Mouse (Mus musculus): ENCODE measurements around the gene Fut7. TPM values are rescaled to one million over a fixed set of nuclear protein-coding genes. Genes with fewer than 3 reads are reported as not detected.

Fut7 gene
- polyA plus RNA-seq (2012; rRNA removed): 0.37 and 0.68 TPM in 2 replicates

DNA sequence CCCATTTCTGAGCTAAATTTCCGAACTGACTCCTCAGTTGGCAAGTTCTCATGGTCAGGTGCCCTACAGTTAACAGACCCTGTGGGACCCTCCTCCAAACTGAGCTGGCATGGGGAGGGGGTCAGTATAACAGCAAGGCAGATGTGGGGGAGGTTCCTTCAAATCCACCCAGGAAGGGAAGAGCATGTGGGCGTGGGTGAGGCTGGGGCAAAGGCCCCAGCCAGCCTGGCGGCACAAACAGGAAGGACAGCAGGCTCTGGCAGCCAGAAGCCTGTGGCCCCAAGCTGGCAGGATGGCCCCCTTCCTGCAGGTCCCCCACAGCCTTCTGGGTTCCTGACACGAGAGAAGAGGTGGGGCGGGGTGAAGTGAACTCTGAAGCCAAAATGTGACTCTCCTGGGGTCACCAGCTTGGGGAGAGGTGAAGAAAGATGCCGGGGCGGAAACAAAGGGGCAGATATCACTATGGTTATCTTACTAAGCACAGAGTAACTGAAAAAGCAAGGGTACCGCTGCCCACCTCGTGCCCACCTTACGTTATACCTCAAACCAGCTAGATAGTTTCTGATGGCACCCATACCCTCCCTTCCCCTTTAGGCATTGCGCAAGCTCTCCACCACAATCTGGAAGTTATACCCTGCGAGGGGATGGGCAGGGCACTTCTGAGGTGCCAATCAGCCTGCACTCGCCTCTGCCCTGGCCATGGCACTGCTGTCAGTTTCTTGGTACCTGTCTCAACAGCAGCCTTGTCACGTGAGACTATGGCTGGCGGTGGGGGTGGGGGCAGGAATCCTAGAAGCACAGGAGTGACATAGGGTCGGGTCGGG, at the start of gene Fut7:
Fut7 (plus strand) TSS at position 681 of the 824 bp plus-strand sequence.

GRCm38 (mm10) chr2:25395721-25396596, 27.1 kb upstream of the Fut7 start, which contains the start of gene Entpd2:
Entpd2 (plus strand) TSS chr2:25395874.

GRCm38 (mm10) chr2:25399051-25399450, 24.0 kb upstream of the Fut7 start, which contains the start of gene Npdc1:
Npdc1 (plus strand) TSS chr2:25399351.

GRCm38 (mm10) chr2:25428442-25429236, 5.6 kb downstream of the Fut7 start, which contains the start of gene Abca2:
Abca2 (plus strand) TSS chr2:25428703.

GRCm38 (mm10) chr2:25456205-25456953, 33.3 kb downstream of the Fut7 start, which contains the start of gene Clic3:
Clic3 (plus strand) TSS chr2:25456838.

GRCm38 (mm10) chr2:25460551-25461309, 37.7 kb downstream of the Fut7 start, which contains the start of gene Paxx:
Paxx (minus strand) TSS chr2:25461094.

GRCm38 (mm10) chr2:25469969-25470368, 46.9 kb downstream of the Fut7 start, which contains the start of gene Ptgds:
Ptgds (minus strand) TSS chr2:25470046.

Other genes with a start within 250 kb of the Fut7 start
- 3.4 and 4.2 TPM in 2 replicates for gene Nrarp, start 242.5 kb upstream of the Fut7 start, polyA plus RNA-seq (2012; rRNA removed)
- 2.9 and 4.0 TPM in 2 replicates for gene Tor4a, start 226.4 kb upstream of the Fut7 start, polyA plus RNA-seq (2012; rRNA removed)
- gene Nelfb, start 211.8 kb upstream of the Fut7 start, polyA plus RNA-seq (2012; rRNA removed): 16.1 and 18.8 TPM in 2 replicates
- gene Stpg3, start 208.6 kb upstream of the Fut7 start, polyA plus RNA-seq (2012; rRNA removed): not detected in 2 replicates
- 0.03 and 1.2 TPM in 2 replicates for gene Fam166a, start 204.5 kb upstream of the Fut7 start, polyA plus RNA-seq (2012; rRNA removed)
- gene Tubb4b, start 198.6 kb upstream of the Fut7 start, polyA plus RNA-seq (2012; rRNA removed): 658 and 704 TPM in 2 replicates
- gene Slc34a3, start 188.9 kb upstream of the Fut7 start, polyA plus RNA-seq (2012; rRNA removed): not detected in 2 replicates
- gene Rnf224, start 186.5 kb upstream of the Fut7 start, polyA plus RNA-seq (2012; rRNA removed): 0.02 TPM in 1 of 2 replicates, not detected in the other
- gene Rnf208, start 181.0 kb upstream of the Fut7 start, polyA plus RNA-seq (2012; rRNA removed): 0.60 and 0.69 TPM in 2 replicates
- gene Cysrt1, start 180.8 kb upstream of the Fut7 start, polyA plus RNA-seq (2012; rRNA removed): not detected in 2 replicates
- gene AL732309.1, start 176.4 kb upstream of the Fut7 start, polyA plus RNA-seq (2012; rRNA removed): 4.7 and 5.3 TPM in 2 replicates
- 6.5 and 7.9 TPM in 2 replicates for gene Tmem203, start 167.8 kb upstream of the Fut7 start, polyA plus RNA-seq (2012; rRNA removed)
- gene Tprn, start 160.6 kb upstream of the Fut7 start, polyA plus RNA-seq (2012; rRNA removed): 2.0 and 3.1 TPM in 2 replicates
- gene Ssna1, start 150.8 kb upstream of the Fut7 start, polyA plus RNA-seq (2012; rRNA removed): 70.9 and 83.9 TPM in 2 replicates
- 21.4 and 24.9 TPM in 2 replicates for gene Anapc2, start 150.8 kb upstream of the Fut7 start, polyA plus RNA-seq (2012; rRNA removed)
- not detected in 2 replicates for gene Tmem210, start 135.1 kb upstream of the Fut7 start, polyA plus RNA-seq (2012; rRNA removed)
- gene Lrrc26, start 133.4 kb upstream of the Fut7 start, polyA plus RNA-seq (2012; rRNA removed): 0.02 TPM in 1 of 2 replicates, not detected in the other
- 0.02 and 0.03 TPM in 2 replicates for gene Grin1, start 104.1 kb upstream of the Fut7 start, polyA plus RNA-seq (2012; rRNA removed)
- 5.0 and 8.0 TPM in 2 replicates for gene Man1b1, start 90.9 kb upstream of the Fut7 start, polyA plus RNA-seq (2012; rRNA removed)
- gene Dpp7, start 66.9 kb upstream of the Fut7 start, polyA plus RNA-seq (2012; rRNA removed): 9.5 and 11.0 TPM in 2 replicates
- gene Uap1l1, start 57.6 kb upstream of the Fut7 start, polyA plus RNA-seq (2012; rRNA removed): 3.3 and 4.3 TPM in 2 replicates
- gene Sapcd2, start 50.9 kb upstream of the Fut7 start, polyA plus RNA-seq (2012; rRNA removed): 18.3 and 19.0 TPM in 2 replicates
- 0.18 and 0.22 TPM in 2 replicates for gene Entpd2, start 27.4 kb upstream of the Fut7 start, polyA plus RNA-seq (2012; rRNA removed)
- 3.2 and 3.7 TPM in 2 replicates for gene Npdc1, start 23.9 kb upstream of the Fut7 start, polyA plus RNA-seq (2012; rRNA removed)
- 1.9 and 2.4 TPM in 2 replicates for gene Abca2, start 5.4 kb downstream of the Fut7 start, polyA plus RNA-seq (2012; rRNA removed)
- 0.14 and 0.23 TPM in 2 replicates for gene Clic3, start 33.6 kb downstream of the Fut7 start, polyA plus RNA-seq (2012; rRNA removed)
- gene Paxx, start 37.8 kb downstream of the Fut7 start, polyA plus RNA-seq (2012; rRNA removed): 7.5 and 7.9 TPM in 2 replicates
- gene Ptgds, start 46.8 kb downstream of the Fut7 start, polyA plus RNA-seq (2012; rRNA removed): 0.21 TPM in 2 replicates
- gene Lcn12, start 70.6 kb downstream of the Fut7 start, polyA plus RNA-seq (2012; rRNA removed): not detected in 2 replicates
- 4.5 and 8.5 TPM in 2 replicates for gene Fbxw5, start 77.5 kb downstream of the Fut7 start, polyA plus RNA-seq (2012; rRNA removed)
- 19.1 and 24.6 TPM in 2 replicates for gene C8g, start 78.5 kb downstream of the Fut7 start, polyA plus RNA-seq (2012; rRNA removed)
- gene Traf2, start 123.7 kb downstream of the Fut7 start, polyA plus RNA-seq (2012; rRNA removed): 5.3 and 6.8 TPM in 2 replicates
- gene Edf1, start 134.6 kb downstream of the Fut7 start, polyA plus RNA-seq (2012; rRNA removed): 107 and 113 TPM in 2 replicates
- 6.2 and 6.3 TPM in 2 replicates for gene Mamdc4, start 151.6 kb downstream of the Fut7 start, polyA plus RNA-seq (2012; rRNA removed)
- gene Phpt1, start 152.0 kb downstream of the Fut7 start, polyA plus RNA-seq (2012; rRNA removed): 32.3 and 33.8 TPM in 2 replicates
- 0.02 and 0.06 TPM in 2 replicates for gene Ajm1, start 158.5 kb downstream of the Fut7 start, polyA plus RNA-seq (2012; rRNA removed)
- 20.4 and 22.4 TPM in 2 replicates for gene Rabl6, start 185.3 kb downstream of the Fut7 start, polyA plus RNA-seq (2012; rRNA removed)
- not detected in 2 replicates for gene Ccdc183, start 194.4 kb downstream of the Fut7 start, polyA plus RNA-seq (2012; rRNA removed)
- 9.5 and 10.0 TPM in 2 replicates for gene Tmem141, start 198.7 kb downstream of the Fut7 start, polyA plus RNA-seq (2012; rRNA removed)
- 21.6 and 24.9 TPM in 2 replicates for gene Fcna, start 204.8 kb downstream of the Fut7 start, polyA plus RNA-seq (2012; rRNA removed)
- not detected in 2 replicates for gene Lcn8, start 229.9 kb downstream of the Fut7 start, polyA plus RNA-seq (2012; rRNA removed)
- not detected in 2 replicates for gene Lcn5, start 234.7 kb downstream of the Fut7 start, polyA plus RNA-seq (2012; rRNA removed)

Measured in liver, embryonic 14 days (tissue).